Mouse (Mus musculus) stomach, embryonic 15.5 days (tissue): ENCODE measurements around the gene Olah. TPM values are rescaled to one million over a fixed set of nuclear protein-coding genes. Genes with fewer than 3 reads are reported as not detected.

Source experiments
- ATAC-seq: fragments of 200-750 bp; cut with Nextera tagmentation; 2 replicates; pipeline ENCODE4 v1.8.0; 2017; ENCODE audit warnings: low read depth, moderate number of reproducible peaks, moderate TSS enrichment; ENCODE audit not compliant: insufficient read depth, low FRiP score
- H3K27ac ChIP-seq: fragments of 300-500 bp; sonication (generic); 2 replicates; pipeline ENCODE4 v1.5.1; 2015; ENCODE audit warnings: mild to moderate bottlenecking, inconsistent platforms
- H3K27me3 ChIP-seq: fragments of 300-500 bp; sonication (generic); replicated peaks from 2 replicates; pipeline ENCODE4 v1.6.1; 2015; ENCODE audit warnings: inconsistent platforms
- H3K36me3 ChIP-seq: fragments of 300-500 bp; sonication (generic); 2 replicates; pipeline ENCODE4 v1.6.1; 2015; ENCODE audit warnings: inconsistent platforms
- H3K4me1 ChIP-seq: fragments of 300-500 bp; sonication (generic); 2 replicates; pipeline ENCODE4 v1.6.1; 2015; ENCODE audit warnings: inconsistent platforms
- H3K4me2 ChIP-seq: fragments of 300-500 bp; sonication (generic); 2 replicates; pipeline ENCODE4 v1.6.1; 2015; ENCODE audit warnings: mild to moderate bottlenecking, inconsistent platforms
- H3K4me3 ChIP-seq: fragments of 300-500 bp; sonication (generic); replicated peaks from 2 replicates; pipeline ENCODE4 v1.5.1; 2015; ENCODE audit warnings: inconsistent platforms
- H3K9ac ChIP-seq: fragments of 300-500 bp; sonication (generic); 2 replicates; pipeline ENCODE4 v1.6.1; 2015; ENCODE audit warnings: inconsistent platforms
- H3K9me3 ChIP-seq: fragments of 300-500 bp; sonication (generic); 2 replicates; pipeline ENCODE4 v1.6.1; 2016; ENCODE audit warnings: inconsistent platforms
- WGBS: fragments of 180-500 bp; shearing (Covaris S2); methylation state at CpG from one replicate; pipeline ENCODE4 v1.1.7; 2015; 5-methylcytosine and 5-hydroxymethylcytosine counted together
- polyA plus RNA-seq: library from polyadenylated mRNA; unstranded; fragments of >200 nt; fragmentation: Nextera tagmentation; extraction: Ambion mirVana; gene quantifications from 2 replicates; pipeline ENCODE4 v1.2.1, GENCODE M21; 2015

Gene Olah
- polyA plus RNA-seq, 1 experiment from 2014 or later: not detected

- Histone ChIP-seq H3K4me3 (peak within 1 kb of the TSS; percentile 30), H3K4me1 (peaks cover 13% of the 10 kb centered on the region), H3K36me3 (no peaks in the 10 kb centered on the region), H3K9ac (no peak within 1 kb of the TSS), H3K9me3 (no peaks in the 10 kb centered on the region), H3K27me3 (no peaks in the 10 kb centered on the region), H3K4me2 (peak within 1 kb of the TSS; percentile 52), H3K27ac (no peak within 1 kb of the TSS)
- 3% methylated on average over 20 of the region's 20 CpGs for WGBS
- ATAC-seq: peak; percentile 45
Measured at GRCm38 (mm10) chr2:3335611-3336301, 61.3 kb downstream of the Olah start, which contains the start of gene Acbd7. TSS of gene Acbd7 (plus strand) at chr2:3336168.

- Histone ChIP-seq H3K4me2 (no peak overlapping the region), H3K4me3 (no peak overlapping the region), H3K36me3 (peaks cover 5% of the 10 kb centered on the region; the same call in 1 of the 2 replicates), H3K9ac (no peak overlapping the region), H3K9me3 (no peaks in the 10 kb centered on the region), H3K27ac (no peak overlapping the region), H3K4me1 (peaks cover 13% of the 10 kb centered on the region), H3K27me3 (no peaks in the 10 kb centered on the region)
- ATAC-seq: no peak
- 86% methylated on average over 12 of the region's 12 CpGs for WGBS
Measured at GRCm38 (mm10) chr2:3333761-3334160, 63.2 kb downstream of the Olah start.

DNA sequence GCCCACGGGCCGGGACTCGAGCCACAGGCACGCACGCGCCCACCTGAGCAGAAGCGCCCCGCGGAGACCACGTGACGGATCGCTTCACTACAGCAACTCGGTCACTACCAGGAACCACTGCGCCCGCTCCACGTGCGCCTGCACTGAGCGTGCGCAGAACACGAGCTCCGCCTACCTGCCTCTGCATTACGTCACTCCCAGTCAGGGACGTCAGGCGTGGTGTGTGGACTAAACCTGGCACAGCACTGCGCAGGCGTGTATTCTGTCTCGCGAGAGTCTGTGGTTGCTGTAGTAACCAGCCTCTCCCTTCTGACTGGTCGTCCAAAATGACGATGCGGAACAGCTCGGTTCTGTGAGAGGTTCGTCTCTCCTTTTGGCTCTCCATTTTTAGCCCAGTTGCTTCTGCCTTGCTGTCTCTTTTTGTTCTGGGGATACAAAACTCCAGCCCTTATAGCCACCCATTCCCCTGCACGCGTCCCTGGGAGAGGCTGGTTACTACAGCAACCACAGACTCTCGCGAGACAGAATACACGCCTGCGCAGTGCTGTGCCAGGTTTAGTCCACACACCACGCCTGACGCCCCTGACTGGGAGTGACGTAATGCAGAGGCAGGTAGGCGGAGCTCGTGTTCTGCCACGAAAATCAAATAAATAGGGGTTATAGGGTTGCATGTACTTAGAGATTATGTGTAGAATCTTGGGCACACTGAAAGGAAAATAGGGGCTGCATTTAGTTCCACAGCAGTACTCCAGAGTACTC is 64.3 kb downstream of the Olah start, which contains the start of gene Rpp38:
Gene Rpp38 (minus strand): TSS at position 160 of the 759 bp plus-strand sequence.
- peaks cover 9% of the 10 kb centered on the region; the same call in 1 of the 2 replicates for H3K36me3 ChIP-seq
- ATAC-seq: peak; percentile 97
- peak within 1 kb of the TSS; percentile 81 for H3K4me3 ChIP-seq
- no peaks in the 10 kb centered on the region for H3K9me3 ChIP-seq
- under 1% methylated on average over 45 of the region's 45 CpGs for WGBS
- H3K27ac ChIP-seq: peak within 1 kb of the TSS; percentile 84
- no peaks in the 10 kb centered on the region for H3K27me3 ChIP-seq
- peak within 1 kb of the TSS; percentile 77 for H3K9ac ChIP-seq
- H3K4me1 ChIP-seq: peaks cover 13% of the 10 kb centered on the region
- H3K4me2 ChIP-seq: peak within 1 kb of the TSS; percentile 71

DNA sequence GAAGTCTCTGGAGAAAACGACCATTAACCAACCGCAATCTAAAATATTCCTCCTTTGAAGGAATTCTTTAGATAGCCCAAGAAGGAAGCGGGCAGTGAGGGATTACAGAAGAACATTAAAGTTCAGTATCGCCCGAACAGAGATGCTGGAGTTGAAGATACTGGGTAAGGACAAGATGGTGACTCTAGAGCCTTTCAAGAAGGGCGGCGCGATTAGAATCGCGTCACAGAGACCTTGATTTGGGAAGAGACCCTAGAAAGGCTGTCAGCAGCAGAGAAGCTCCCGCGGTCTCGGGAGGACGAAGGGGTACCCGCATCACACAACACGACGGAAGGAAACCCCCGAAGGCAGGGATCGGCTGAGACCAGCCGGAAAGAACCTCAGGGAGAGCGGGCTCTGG is 65.0 kb downstream of the Olah start:
- Histone ChIP-seq H3K9me3 (no peaks in the 10 kb centered on the region), H3K27ac (peak overlapping the region; percentile 84), H3K4me1 (peaks cover 13% of the 10 kb centered on the region), H3K4me2 (peak overlapping the region; percentile 71), H3K9ac (peak overlapping the region; percentile 77), H3K4me3 (peak overlapping the region; percentile 81), H3K27me3 (no peaks in the 10 kb centered on the region), H3K36me3 (peaks cover 9% of the 10 kb centered on the region; the same call in 1 of the 2 replicates)
- no peak for ATAC-seq
- under 1% methylated on average over 21 of the region's 21 CpGs for WGBS

DNA sequence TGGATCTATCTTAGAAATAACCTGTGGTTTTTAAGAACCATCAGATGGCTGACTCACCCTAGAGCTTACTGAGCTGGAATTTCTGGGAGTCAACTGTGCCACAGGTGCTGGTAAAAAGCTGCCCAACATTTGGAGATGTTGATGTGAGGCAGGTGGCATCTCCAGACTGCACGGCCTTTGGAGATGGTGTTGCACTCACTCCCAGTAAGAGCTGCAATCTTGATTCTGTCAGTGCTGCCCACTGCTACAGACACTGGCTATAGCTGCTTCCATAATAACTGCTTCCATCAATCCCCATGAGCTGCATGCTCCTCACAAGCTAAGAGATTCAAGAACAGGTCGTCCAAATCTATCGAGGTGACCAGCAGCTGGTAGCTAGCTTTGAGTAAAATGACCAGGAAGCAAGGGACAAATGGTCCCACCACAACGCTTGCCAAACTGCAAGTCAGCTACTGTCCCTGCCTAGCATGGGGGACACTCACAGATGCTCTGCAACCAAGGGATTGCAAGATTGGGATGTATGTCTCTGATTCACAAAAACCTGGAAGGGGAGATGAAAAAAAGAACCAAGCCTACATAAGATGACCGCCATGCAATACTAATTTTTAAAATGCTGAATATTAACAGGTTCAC is 65.8 kb downstream of the Olah start:
- Histone ChIP-seq H3K4me2 (peak overlapping the region; percentile 71), H3K9ac (peak overlapping the region; percentile 5; the same call in 1 of the 2 replicates), H3K4me1 (peaks cover 13% of the 10 kb centered on the region), H3K36me3 (peaks cover 12% of the 10 kb centered on the region; the same call in 1 of the 2 replicates), H3K4me3 (peak overlapping the region; percentile 81), H3K9me3 (no peaks in the 10 kb centered on the region), H3K27ac (no peak overlapping the region), H3K27me3 (no peaks in the 10 kb centered on the region)
- ATAC-seq: no peak
- WGBS: 64% methylated on average over 5 of the region's 5 CpGs

DNA sequence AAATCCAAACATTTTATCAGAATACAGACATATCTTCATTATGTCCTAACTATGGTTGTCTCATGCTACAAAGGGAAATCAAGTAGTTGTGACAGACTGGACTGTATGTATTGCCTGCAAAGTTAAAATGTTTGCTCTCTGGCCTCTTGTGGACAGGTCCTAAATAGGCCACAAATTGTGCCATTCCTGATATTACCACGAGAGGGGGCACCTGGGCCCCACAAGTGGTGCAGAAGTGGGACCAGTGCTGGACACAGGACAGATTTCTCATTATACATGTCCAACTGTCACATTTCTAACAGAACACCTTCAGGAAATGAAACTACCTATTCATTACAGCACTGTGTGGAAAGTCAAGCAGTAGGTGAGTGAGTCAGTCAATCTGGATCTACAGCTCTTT is 69.7 kb downstream of the Olah start:
- peaks cover 9% of the 10 kb centered on the region for H3K4me1 ChIP-seq
- no peaks in the 10 kb centered on the region for H3K27me3 ChIP-seq
- no peak overlapping the region for H3K9ac ChIP-seq
- H3K4me3 ChIP-seq: no peak overlapping the region
- H3K36me3 ChIP-seq: peaks cover 25% of the 10 kb centered on the region; the same call in 1 of the 2 replicates
- H3K9me3 ChIP-seq: no peaks in the 10 kb centered on the region
- WGBS: 18% methylated on average over 1 of the region's 1 CpGs
- ATAC-seq: no peak
- H3K4me2 ChIP-seq: no peak overlapping the region
- no peak overlapping the region for H3K27ac ChIP-seq

GRCm38 (mm10) chr2:3326547-3326946 is 70.5 kb downstream of the Olah start:
- peaks cover 25% of the 10 kb centered on the region; the same call in 1 of the 2 replicates for H3K36me3 ChIP-seq
- H3K27me3 ChIP-seq: no peaks in the 10 kb centered on the region
- no peak for ATAC-seq
- 76% methylated on average over 1 of the region's 1 CpGs for WGBS
- no peak overlapping the region for H3K9ac ChIP-seq
- H3K4me2 ChIP-seq: no peak overlapping the region
- H3K4me1 ChIP-seq: peaks cover 8% of the 10 kb centered on the region
- no peak overlapping the region for H3K27ac ChIP-seq
- no peaks in the 10 kb centered on the region for H3K9me3 ChIP-seq
- no peak overlapping the region for H3K4me3 ChIP-seq

DNA sequence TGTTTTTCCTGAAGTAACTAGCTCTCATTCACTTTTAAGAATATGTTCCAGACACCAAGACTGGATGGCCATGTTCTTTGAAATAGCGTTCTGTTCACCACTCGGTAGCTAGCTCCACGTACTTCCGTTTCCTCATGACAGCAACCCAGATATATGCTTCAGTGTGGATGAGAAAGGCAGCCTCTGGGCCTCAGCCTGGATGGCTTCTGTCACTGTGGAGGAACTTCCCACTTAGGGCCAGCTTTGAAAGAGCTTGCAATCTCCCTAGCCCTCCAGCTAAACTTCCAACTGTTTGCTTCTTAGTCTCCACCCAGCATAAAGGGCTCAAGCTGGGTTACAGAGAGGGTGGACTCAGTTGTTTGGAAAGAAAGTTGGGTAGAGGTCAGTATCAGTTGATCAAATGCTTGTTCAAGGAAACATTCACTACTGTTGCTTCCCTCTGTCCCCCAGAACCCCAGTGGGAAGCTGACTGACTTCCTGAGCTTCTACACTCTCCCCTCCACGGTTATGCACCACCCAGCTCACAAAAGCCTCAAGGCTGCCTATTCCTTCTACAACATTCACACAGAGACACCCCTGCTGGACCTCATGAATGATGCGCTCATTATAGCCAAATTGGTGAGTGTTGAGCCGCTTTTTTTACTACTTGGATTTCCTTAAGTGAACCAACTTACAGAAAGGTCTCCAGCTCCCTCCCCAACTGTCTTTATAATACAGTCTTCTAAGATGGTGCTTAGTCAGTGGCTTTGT is 72.5 kb downstream of the Olah start:
- H3K9ac ChIP-seq: no peak overlapping the region
- 90% methylated on average over 7 of the region's 7 CpGs for WGBS

GRCm38 (mm10) chr2:3323132-3323531 is 73.9 kb downstream of the Olah start:
- H3K4me3 ChIP-seq: no peak overlapping the region
- H3K4me1 ChIP-seq: no peaks in the 10 kb centered on the region
- no peak overlapping the region for H3K4me2 ChIP-seq
- H3K27me3 ChIP-seq: no peaks in the 10 kb centered on the region
- no peak for ATAC-seq
- H3K27ac ChIP-seq: no peak overlapping the region
- no peak overlapping the region for H3K9ac ChIP-seq
- H3K9me3 ChIP-seq: no peaks in the 10 kb centered on the region
- WGBS: 73% methylated on average over 2 of the region's 2 CpGs
- peaks cover 19% of the 10 kb centered on the region; the same call in 1 of the 2 replicates for H3K36me3 ChIP-seq

More for the DNA sequence above, 72.5 kb downstream of the Olah start:
- no peak overlapping the region for H3K27ac ChIP-seq
- H3K27me3 ChIP-seq: no peaks in the 10 kb centered on the region
- ATAC-seq: no peak
- no peaks in the 10 kb centered on the region for H3K9me3 ChIP-seq
- H3K4me1 ChIP-seq: no peaks in the 10 kb centered on the region
- H3K4me3 ChIP-seq: no peak overlapping the region
- no peak overlapping the region for H3K4me2 ChIP-seq
- peaks cover 25% of the 10 kb centered on the region; the same call in 1 of the 2 replicates for H3K36me3 ChIP-seq

DNA sequence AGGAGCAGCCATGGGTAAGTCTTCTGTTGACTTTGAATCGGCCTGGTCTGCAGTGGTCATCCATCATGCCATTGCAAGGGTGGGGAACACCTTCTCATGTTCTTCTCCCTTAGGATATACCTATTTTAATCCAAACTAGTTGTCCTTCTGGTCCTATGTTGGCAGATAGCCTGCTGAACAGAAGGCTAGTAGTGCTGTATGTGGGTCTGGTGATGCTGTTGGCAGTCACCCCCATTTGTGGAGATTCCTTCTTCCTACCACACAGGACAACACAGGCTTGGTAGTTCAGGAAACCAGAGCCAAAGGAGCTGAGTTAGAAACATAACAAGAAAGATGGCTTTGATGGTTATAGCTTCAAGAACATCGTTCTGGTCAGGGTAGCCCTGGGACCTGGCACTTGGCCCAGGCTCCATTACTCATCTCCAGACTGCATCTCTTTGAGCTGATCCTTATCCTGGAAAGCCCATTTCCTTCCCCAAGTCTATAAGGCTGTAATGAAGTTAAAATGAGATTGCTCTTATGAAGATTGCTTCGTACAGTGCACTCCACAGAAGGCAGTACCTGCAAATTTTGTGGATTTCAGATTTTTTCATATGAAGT is 91.5 kb downstream of the Olah start:
- Histone ChIP-seq H3K27me3 (no peaks in the 10 kb centered on the region), H3K4me2 (no peak overlapping the region), H3K36me3 (peaks cover 5% of the 10 kb centered on the region; the same call in 1 of the 2 replicates), H3K27ac (no peak overlapping the region), H3K9ac (no peak overlapping the region), H3K4me3 (no peak overlapping the region), H3K9me3 (no peaks in the 10 kb centered on the region), H3K4me1 (no peaks in the 10 kb centered on the region)
- 46% methylated on average over 3 of the region's 3 CpGs for WGBS
- no peak for ATAC-seq

DNA sequence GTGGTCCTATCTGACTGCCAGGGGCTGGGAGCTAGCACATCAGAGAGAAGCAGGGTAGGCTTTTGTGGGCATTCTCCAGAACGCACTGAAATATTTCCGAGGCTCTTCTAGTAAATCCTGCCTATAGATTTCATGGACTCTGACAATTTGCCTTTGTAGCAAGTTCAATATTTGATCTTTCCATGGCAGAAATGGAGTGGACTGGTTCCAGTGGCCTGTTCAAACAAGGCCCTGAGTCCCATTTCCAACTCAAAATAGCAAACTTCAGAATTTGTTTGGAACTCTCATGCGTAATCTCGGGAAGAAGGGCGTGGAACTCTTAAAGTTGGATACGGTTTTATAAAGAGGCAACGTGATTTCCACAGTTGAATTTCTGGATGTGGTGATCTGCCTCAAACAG is 101.2 kb downstream of the Olah start:
- H3K4me3 ChIP-seq: no peak overlapping the region
- H3K9me3 ChIP-seq: no peaks in the 10 kb centered on the region
- H3K4me2 ChIP-seq: no peak overlapping the region
- no peak overlapping the region for H3K9ac ChIP-seq
- 76% methylated on average over 7 of the region's 7 CpGs for WGBS
- no peak overlapping the region for H3K27ac ChIP-seq
- no peaks in the 10 kb centered on the region for H3K4me1 ChIP-seq
- no peak for ATAC-seq
- H3K27me3 ChIP-seq: no peaks in the 10 kb centered on the region
- H3K36me3 ChIP-seq: no peaks in the 10 kb centered on the region
